In genomic region chr16:18893840-18894372, GRCm38 (mm10) we compare ENCODE assay signal across 29 mouse cellular contexts. TPM values are rescaled to one million over a fixed set of nuclear protein-coding genes. Genes with fewer than 3 reads are reported as not detected.
A peak's percentile ranks its signal among the peaks of the same experiment; 100 is the strongest.
DNase-seq lines count a peak whose midpoint lies in the region; ATAC-seq and TF ChIP-seq lines count a peak whose summit lies in the region.
"Had no signal": no experiment of that assay in that cellular context is flagged by ENCODE, and none has a peak within 500 bp of the region (broad histone marks: within the 10 kb centered on the region; RNA-seq: fewer than 3 reads in every experiment).

No protein-coding gene starts in this region.

- H3K4me2 ChIP-seq in lung, embryonic 16.5 days (ENCODE audit: low read depth, low read length), result no peak overlapping the region
- H3K4me2 ChIP-seq: embryonic facial prominence, embryonic 12.5 days; embryonic facial prominence, embryonic 15.5 days; forebrain, embryonic 13.5 days; heart, embryonic 13.5 days; hindbrain, embryonic 14.5 days had no signal

- no peak for DNase-seq in lung, postnatal 10 days
- peak; percentile 39 for DNase-seq in lung, postnatal 36 days
- DNase-seq in lung, postnatal 4 days, result no peak
- peak; percentile 40 for DNase-seq in 416B (ENCODE audit: low read depth)
- DNase-seq in urinary bladder, postnatal 10 days (ENCODE audit: low spot score), result no peak
- DNase-seq: adrenal gland, adult 2 months; adrenal gland, postnatal 14 days; cerebellum, adult 11 months; cerebellum, adult 2 months; cerebellum, adult 9-11 months; cerebellum, postnatal 25 days; gastrocnemius, adult 2 months; gastrocnemius, postnatal 14 days; heart, adult 18-20 months; heart, postnatal 14 days; heart, postnatal 4 days had no signal

- no peaks in the 10 kb centered on the region for H3K9me3 ChIP-seq in lung, embryonic 16.5 days (ENCODE audit: control insufficient read depth, low read length)
- H3K9me3 ChIP-seq: embryonic facial prominence, embryonic 12.5 days; embryonic facial prominence, embryonic 15.5 days; forebrain, embryonic 10.5 days; forebrain, embryonic 13.5 days; heart, embryonic 13.5 days had no signal

- no peaks in the 10 kb centered on the region for H3K27me3 ChIP-seq in lung, embryonic 16.5 days (ENCODE audit: control insufficient read depth, insufficient read depth, low read depth, low read length)
- H3K27me3 ChIP-seq: embryonic facial prominence, embryonic 12.5 days; embryonic facial prominence, embryonic 15.5 days; forebrain, embryonic 13.5 days; heart, embryonic 13.5 days had no signal

- 0 out of 2 replicates have a peak overlapping the region, but pooled peaks have one; percentile 18 for H3K27ac ChIP-seq in lung, embryonic 16.5 days (ENCODE audit: low read length)
- peak overlapping the region; percentile 19; the same call in 1 of the 2 replicates for H3K27ac ChIP-seq in embryonic fibroblast, embryonic 13.5 days (ENCODE audit: insufficient read depth, low read length)
- H3K27ac ChIP-seq: embryonic facial prominence, embryonic 12.5 days; embryonic facial prominence, embryonic 15.5 days; forebrain, embryonic 10.5 days; forebrain, embryonic 13.5 days; gastrocnemius, adult 2 months; heart, embryonic 13.5 days; hindbrain, embryonic 14.5 days; hindbrain, postnatal 0 days had no signal

- TF ChIP-seq CTCF in embryonic fibroblast, embryonic 13.5 days (IDR thresholded peaks at IDR 0.05; ENCODE audit: borderline replicate concordance, insufficient read depth, low read length), result no peak

- no peak for TF ChIP-seq POLR2A in embryonic fibroblast, embryonic 13.5 days (IDR thresholded peaks at IDR 0.05; ENCODE audit: low read depth, low read length)

- H3K4me1 ChIP-seq in lung, embryonic 16.5 days (replicated peaks; ENCODE audit: control insufficient read depth, insufficient read depth, low read length), result peaks cover 3% of the 10 kb centered on the region; the same call in 1 of the 2 replicates
- H3K4me1 ChIP-seq in embryonic fibroblast, embryonic 13.5 days (ENCODE audit: control insufficient read depth, insufficient read depth, low read length), result peaks cover 8% of the 10 kb centered on the region
- H3K4me1 ChIP-seq: embryonic facial prominence, embryonic 15.5 days; forebrain, embryonic 10.5 days; forebrain, embryonic 13.5 days had no signal

- H3K36me3 ChIP-seq in lung, embryonic 16.5 days (ENCODE audit: control insufficient read depth, insufficient read depth, low read length), result peaks cover 14% of the 10 kb centered on the region

- 55% methylated on average over 4 of the region's 4 CpGs for WGBS in lung, embryonic 16.5 days

- ATAC-seq in lung, embryonic 16.5 days (ENCODE audit: low read depth), result peak; percentile 61; the same call in 1 of the 2 replicates
- ATAC-seq: forebrain, embryonic 13.5 days; forebrain, embryonic 16.5 days; hindbrain, postnatal 0 days; inflammation-experienced regulatory T-cells, adult 6 months had no signal

- H3K9ac ChIP-seq in lung, embryonic 16.5 days (ENCODE audit: low read length), result no peak overlapping the region
- H3K9ac ChIP-seq: embryonic facial prominence, embryonic 12.5 days; embryonic facial prominence, embryonic 15.5 days; forebrain, embryonic 13.5 days; heart, embryonic 13.5 days; hindbrain, embryonic 14.5 days had no signal

- no peak overlapping the region for H3K4me3 ChIP-seq in lung, embryonic 16.5 days (ENCODE audit: low read length)
- no peak overlapping the region for H3K4me3 ChIP-seq in embryonic fibroblast, embryonic 13.5 days (ENCODE audit: insufficient read depth, low read length)
- H3K4me3 ChIP-seq: embryonic facial prominence, embryonic 12.5 days; embryonic facial prominence, embryonic 15.5 days; forebrain, embryonic 10.5 days; forebrain, embryonic 13.5 days; gastrocnemius, adult 2 months; heart, embryonic 13.5 days had no signal

RNA-seq across cellular contexts. Expression of gene Hira, which starts 17.1 kb away (rescaled TPM):
- 5.8 and 7.3 TPM in 2 replicates for polyA plus RNA-seq in lung, embryonic 16.5 days (2015; fragmentation: Nextera tagmentation; extraction: Ambion mirVana)
- 48.8 and 59.8 TPM in 2 replicates for polyA plus RNA-seq in embryonic fibroblast, embryonic 13.5 days (2011; ENCODE audit: insufficient read length, low read depth, missing spikeins)

RNA-seq across cellular contexts. Expression of gene Mrpl40, which starts 17.2 kb away (rescaled TPM):
- polyA plus RNA-seq in lung, embryonic 16.5 days (2015; fragmentation: Nextera tagmentation; extraction: Ambion mirVana), result 82.9 and 84.5 TPM in 2 replicates
- 43.7 and 43.9 TPM in 2 replicates for polyA plus RNA-seq in embryonic fibroblast, embryonic 13.5 days (2011; ENCODE audit: insufficient read length, low read depth, missing spikeins)

RNA-seq across cellular contexts. Expression of gene Gm28539, which starts 57.5 kb away (rescaled TPM):
- not detected in 2 replicates for polyA plus RNA-seq in lung, embryonic 16.5 days (2015; fragmentation: Nextera tagmentation; extraction: Ambion mirVana)
- polyA plus RNA-seq in embryonic fibroblast, embryonic 13.5 days (2011; ENCODE audit: insufficient read length, low read depth, missing spikeins), result 4.2 and 5.7 TPM in 2 replicates
- polyA plus RNA-seq: embryonic facial prominence, embryonic 12.5 days; embryonic facial prominence, embryonic 15.5 days; forebrain, embryonic 10.5 days; forebrain, embryonic 13.5 days; forebrain, embryonic 16.5 days; heart, embryonic 13.5 days; heart, embryonic 16.5 days; hindbrain, embryonic 11.5 days; hindbrain, embryonic 14.5 days; hindbrain, postnatal 0 days; inflammation-experienced regulatory T-cells, adult 6 months had no signal

RNA-seq across cellular contexts. Expression of gene 2510002D24Rik, which starts 57.5 kb away (rescaled TPM):
- 34.5 and 40.4 TPM in 2 replicates for polyA plus RNA-seq in lung, embryonic 16.5 days (2015; fragmentation: Nextera tagmentation; extraction: Ambion mirVana)
- polyA plus RNA-seq in embryonic fibroblast, embryonic 13.5 days (2011; ENCODE audit: insufficient read length, low read depth, missing spikeins), result 7.9 and 11.7 TPM in 2 replicates

Comparison
In these comparisons a context has a peak if more than half of its experiments do, and no peak if none do; other contexts are left out.
1. DNase-seq: peak in lung, postnatal 36 days (single experiment) and 416B (single experiment); none in lung, postnatal 10 days (single experiment), lung, postnatal 4 days (0 of 2) and urinary bladder, postnatal 10 days (single experiment).